Mouse (Mus musculus) CH12.LX (cell line): ENCODE results near the gene Arl15. TPM values are rescaled to one million over a fixed set of nuclear protein-coding genes. Genes with fewer than 3 reads are reported as not detected.

Source experiments
- DNase-seq: peaks from one replicate; pipeline ENCODE4 v3.0.0-alpha.2; 2013; ENCODE audit errors: extremely low read depth
- H3K27ac ChIP-seq: 2 replicates; pipeline ENCODE4 v1.5.1; 2012; ENCODE audit warnings: low read depth, mild to moderate bottlenecking, control low read depth, moderate library complexity; ENCODE audit not compliant: insufficient read depth
- H3K27me3 ChIP-seq: replicated peaks from 2 replicates; pipeline ENCODE3; 2012; ENCODE audit warnings: inconsistent platforms
- H3K36me3 ChIP-seq, 2 experiments: replicated peaks in 1 of 2; 2 replicates each; pipeline versions ENCODE3 to v1.6.1; 2012; ENCODE audit warnings: inconsistent platforms in 1 of 2, low read length in 1 of 2, mild to moderate bottlenecking in 1 of 2, mixed read lengths in 1 of 2, moderate library complexity in 1 of 2; ENCODE audit not compliant: control insufficient read depth in 1 of 2, insufficient read depth in 1 of 2
- H3K4me1 ChIP-seq, 2 experiments: 2 replicates each; pipeline ENCODE4 v1.6.1; 2012; ENCODE audit warnings: inconsistent platforms in 1 of 2, moderate library complexity in 1 of 2; ENCODE audit not compliant: insufficient read depth in 2 of 2, control insufficient read depth in 1 of 2
- H3K4me2 ChIP-seq: 2 replicates; pipeline ENCODE4 v1.6.1; 2012; ENCODE audit warnings: low read depth, mild to moderate bottlenecking, control low read depth; ENCODE audit not compliant: poor library complexity, insufficient read depth, severe bottlenecking
- H3K4me3 ChIP-seq, 3 experiments: fragments of 150-350 bp in 1 of 3; sonication (generic) in 1 of 3; replicated peaks in 1 of 3; 2 replicates each; pipeline versions ENCODE3 to v1.5.1; 2011 to 2012; ENCODE audit warnings: low read depth in 2 of 3, low read length in 2 of 3, mild to moderate bottlenecking in 2 of 3, moderate library complexity in 2 of 3, control low read depth in 1 of 3, improper control_type of control experiment in 1 of 3, inconsistent platforms in 1 of 3, mixed read lengths in 1 of 3; ENCODE audit not compliant: poor library complexity in 1 of 3
- H3K79me2 ChIP-seq: replicated peaks from 2 replicates; pipeline ENCODE4 v1.6.1; 2012; ENCODE audit warnings: mild to moderate bottlenecking, moderate library complexity; ENCODE audit not compliant: control insufficient read depth, poor library complexity, insufficient read depth, severe bottlenecking; ENCODE audit errors: extremely low read depth
- H3K9ac ChIP-seq: 2 replicates; pipeline ENCODE4 v1.6.1; 2012; ENCODE audit warnings: low read depth, mild to moderate bottlenecking, control low read depth, moderate library complexity; ENCODE audit not compliant: insufficient read depth
- H3K9me3 ChIP-seq: replicated peaks from 2 replicates; pipeline ENCODE3; 2012; ENCODE audit warnings: low read length, inconsistent platforms, mixed read lengths
- BHLHE40 ChIP-seq: IDR thresholded peaks from 2 replicates; pipeline ENCODE4 v1.6.1; 2011; ENCODE audit warnings: mild to moderate bottlenecking, low read depth, low read length, improper control_type of control experiment
- CHD2 ChIP-seq: IDR thresholded peaks from 2 replicates; pipeline ENCODE4 v1.6.1; 2011; ENCODE audit warnings: low read length, improper control_type of control experiment
- CTCF ChIP-seq, 2 experiments: IDR thresholded peaks in 1 of 2; conservative IDR thresholded peaks in 1 of 2; 2 replicates each; pipeline ENCODE4 v1.5.1; 2011 to 2012; ENCODE audit warnings: low read depth in 2 of 2, low read length in 2 of 2, improper control_type of control experiment in 1 of 2, inconsistent platforms in 1 of 2, mild to moderate bottlenecking in 1 of 2, moderate library complexity in 1 of 2
- E2F4 ChIP-seq: IDR thresholded peaks from 2 replicates; pipeline ENCODE4 v1.6.1; 2011; ENCODE audit warnings: low read depth, low read length, improper control_type of control experiment; ENCODE audit not compliant: insufficient replicate concordance
- ETS1 ChIP-seq: conservative IDR thresholded peaks from 2 replicates; pipeline ENCODE4 v1.6.1; 2012; ENCODE audit warnings: low read depth, mild to moderate bottlenecking, inconsistent platforms, low read length, improper control_type of control experiment, moderate library complexity
- IRF4 ChIP-seq: IDR thresholded peaks from 2 replicates; pipeline ENCODE4 v1.6.1; 2014; ENCODE audit warnings: low read depth, mild to moderate bottlenecking, inconsistent platforms, low read length, improper control_type of control experiment
- JUN ChIP-seq: IDR thresholded peaks from 2 replicates; pipeline ENCODE4 v1.6.1; 2011; ENCODE audit warnings: low read depth, mild to moderate bottlenecking, low read length, improper control_type of control experiment, moderate library complexity; ENCODE audit not compliant: insufficient read depth
- JUND ChIP-seq: conservative IDR thresholded peaks from 2 replicates; pipeline ENCODE4 v1.6.1; 2011; ENCODE audit warnings: low read depth, low read length, improper control_type of control experiment
- MAFK ChIP-seq: IDR thresholded peaks from 2 replicates; pipeline ENCODE4 v1.6.1; 2011; ENCODE audit warnings: low read length, improper control_type of control experiment; ENCODE audit not compliant: insufficient replicate concordance
- MAZ ChIP-seq: IDR thresholded peaks from 2 replicates; pipeline ENCODE4 v1.6.1; 2012; ENCODE audit warnings: low read depth, mild to moderate bottlenecking, inconsistent platforms, low read length, improper control_type of control experiment, moderate library complexity
- MYC ChIP-seq: IDR thresholded peaks from 2 replicates; pipeline ENCODE4 v1.6.1; 2011; ENCODE audit warnings: low read depth, mild to moderate bottlenecking, improper control_type of control experiment, low read length
- POLR2AphosphoS2 ChIP-seq: IDR thresholded peaks from 2 replicates; pipeline ENCODE4 v1.6.1; 2011; ENCODE audit warnings: low read depth, low read length, improper control_type of control experiment
- RAD21 ChIP-seq: IDR thresholded peaks from 2 replicates; pipeline ENCODE4 v1.6.1; 2011; ENCODE audit warnings: low read depth, mild to moderate bottlenecking, low read length, improper control_type of control experiment, moderate library complexity
- SMC3 ChIP-seq: IDR thresholded peaks from 2 replicates; pipeline ENCODE4 v1.6.1; 2011; ENCODE audit warnings: low read depth, low read length, improper control_type of control experiment
- TCF12 ChIP-seq: IDR thresholded peaks from 2 replicates; pipeline ENCODE4 v1.6.1; 2014; ENCODE audit warnings: low read depth, mild to moderate bottlenecking, inconsistent platforms, low read length, improper control_type of control experiment
- UBTF ChIP-seq: IDR thresholded peaks from 2 replicates; pipeline ENCODE4 v1.6.1; 2012; ENCODE audit warnings: low read depth, mild to moderate bottlenecking, inconsistent platforms, low read length, improper control_type of control experiment, moderate library complexity
- USF1 ChIP-seq: IDR thresholded peaks from 2 replicates; pipeline ENCODE4 v1.6.1; 2014; ENCODE audit warnings: low read depth, mild to moderate bottlenecking, inconsistent platforms, low read length, improper control_type of control experiment
- USF2 ChIP-seq: conservative IDR thresholded peaks from 2 replicates; pipeline ENCODE4 v1.6.1; 2011; ENCODE audit warnings: low read depth, low read length, improper control_type of control experiment
- ZC3H11A ChIP-seq: IDR thresholded peaks from 2 replicates; pipeline ENCODE4 v1.6.1; 2012; ENCODE audit warnings: low read depth, mild to moderate bottlenecking, inconsistent platforms, low read length, improper control_type of control experiment
- ZNF384 ChIP-seq: IDR thresholded peaks from 2 replicates; pipeline ENCODE4 v1.6.1; 2012; ENCODE audit warnings: low read depth, low read length, improper control_type of control experiment, inconsistent platforms
- dilution Hi-C: fragments of 300-500 bp; cut with MboI; formaldehyde crosslinking; loops from 2 replicates; pipeline ENCODE4 v1.14.3; 2020; ENCODE audit warnings: low sequenced_read_pairs; ENCODE audit not compliant: extremely low pct_unique_long_range_greater_than_20kb, extremely low pct_ligation_motif_present
- in situ Hi-C: fragments of 300-500 bp; cut with MboI; formaldehyde crosslinking; loops from 3 replicates; pipeline ENCODE4 v1.14.3; 2019; ENCODE audit warnings: low sequenced_read_pairs, low pct_ligation_motif_present, low pct_unique_long_range_greater_than_20kb, mixed read lengths
- polyA plus RNA-seq: library from polyadenylated mRNA; unstranded; fragments of >175 nt; gene quantifications from 2 replicates; pipeline ENCODE4 v1.2.1, GENCODE M21; 2012; ENCODE audit warnings: low read depth; ENCODE audit not compliant: insufficient read length
- total RNA-seq, 2 experiments: library from RNA; depleted of rRNA; stranded (reverse); fragments of 300-350 nt in 1 of 2; fragments of >200 nt in 1 of 2; gene quantifications; 2 replicates each; pipeline ENCODE4 v1.2.3; 2012 to 2014

The Arl15 gene
- total and polyA plus RNA-seq, 3 experiments: 2.2 to 5.2 (median 4.8) TPM

- no peaks in the 10 kb centered on the region for H3K79me2 ChIP-seq
- H3K9me3 ChIP-seq: no peaks in the 10 kb centered on the region
- no peak overlapping the region for H3K9ac ChIP-seq
- no peak overlapping the region for H3K27ac ChIP-seq
- H3K36me3 ChIP-seq: peaks cover 0 to 15% of the 10 kb centered on the region in 2 experiments
- TF ChIP-seq JUND (no peak), MYC (no peak), USF2 (no peak), BHLHE40 (no peak), ZNF384 (no peak), CTCF (conservative IDR thresholded peaks at IDR 0.05 in 1 of 2, IDR thresholded peaks at IDR 0.05 in 1 of 2; ENCODE audit: low read depth in 2 of 2, low read length in 2 of 2) (no peak), ETS1 (no peak), IRF4 (no peak), SMC3 (no peak), TCF12 (no peak), MAFK (no peak), JUN (no peak), USF1 (no peak), ZC3H11A (no peak), MAZ (no peak), RAD21 (no peak), CHD2 (no peak)
- H3K27me3 ChIP-seq: no peaks in the 10 kb centered on the region
- in situ Hi-C loops (no loop called here), dilution Hi-C loops (no loop called here)
- no peak overlapping the region for H3K4me2 ChIP-seq
- H3K4me3 ChIP-seq: no peak overlapping the region
- no peaks in the 10 kb centered on the region for H3K4me1 ChIP-seq
- no peak for DNase-seq
Measured at GRCm38 (mm10) chr13:113871853-113872252, 77.5 kb downstream of the Arl15 start.

GRCm38 (mm10) chr13:113875724-113876123 lies 81.4 kb downstream of the Arl15 start:
- peaks cover 0 to 4% of the 10 kb centered on the region in 2 experiments; a peak in 1 of 4 replicates for H3K4me1 ChIP-seq
- H3K27ac ChIP-seq: no peak overlapping the region
- H3K9ac ChIP-seq: no peak overlapping the region
- no peaks in the 10 kb centered on the region for H3K79me2 ChIP-seq
- no peak overlapping the region for H3K4me3 ChIP-seq
- no peaks in the 10 kb centered on the region for H3K9me3 ChIP-seq
- DNase-seq: no peak
- no peaks in the 10 kb centered on the region for H3K27me3 ChIP-seq
- dilution Hi-C loops (no loop called here), in situ Hi-C loops (loop anchor here (25.0 kb wide), 3 partner anchors 212 to 912 kb away; partner anchors contain the start of gene Fst)
- H3K36me3 ChIP-seq: peaks cover 0 to 10% of the 10 kb centered on the region in 2 experiments
- no peak overlapping the region for H3K4me2 ChIP-seq
- no peak for TF ChIP-seq UBTF
- no peak for TF ChIP-seq ETS1
- no peak for TF ChIP-seq JUND
- no peak for TF ChIP-seq E2F4
- no peak for TF ChIP-seq POLR2AphosphoS2
- TF ChIP-seq JUN: no peak
- TF ChIP-seq MYC: no peak
